Mouse (Mus musculus): Measurements from ENCODE around the gene Olfr765. TPM values are rescaled to one million over a fixed set of nuclear protein-coding genes. Genes with fewer than 3 reads are reported as not detected.
"Not testable (repeated sequence)": the region's sequence is repeated elsewhere in the genome, so short reads cannot be mapped to it uniquely, and the experiment has no call there.

The Olfr765 gene
- polyA plus RNA-seq (2016; fragmentation: Nextera tagmentation; extraction: Ambion mirVana), result not detected in 2 replicates

GRCm38 (mm10) chr10:129049898-129050297 is at the start of gene Olfr765:
Gene Olfr765 (minus strand): TSS chr10:129049998.
- not testable (repeated sequence) for H3K4me1 ChIP-seq (replicated peaks); H3K9me3 ChIP-seq (replicated peaks); ATAC-seq (ENCODE audit: insufficient number of reproducible peaks, low FRiP score); H3K36me3 ChIP-seq; H3K4me3 ChIP-seq; H3K9ac ChIP-seq; H3K27me3 ChIP-seq (replicated peaks); H3K27ac ChIP-seq (ENCODE audit: poor library complexity, severe bottlenecking); H3K4me2 ChIP-seq

- Histone ChIP-seq H3K9ac (no peak within 1 kb of the TSS), H3K4me1 (replicated peaks) (no peaks in the 10 kb centered on the region), H3K9me3 (replicated peaks) (peaks cover 4% of the 10 kb centered on the region; the same call in 1 of the 2 replicates), H3K27ac (ENCODE audit: poor library complexity, severe bottlenecking) (no peak within 1 kb of the TSS), H3K36me3 (no peaks in the 10 kb centered on the region), H3K27me3 (replicated peaks) (no peaks in the 10 kb centered on the region), H3K4me3 (no peak within 1 kb of the TSS), H3K4me2 (no peak within 1 kb of the TSS)
- no peak for ATAC-seq (ENCODE audit: insufficient number of reproducible peaks, low FRiP score)
- 74% methylated on average over 1 of the region's 1 CpGs for WGBS
These were observed 49.5 kb upstream of the Olfr765 start, which contains the start of gene Olfr768 for GRCm38 (mm10) chr10:129099275-129099674. Gene Olfr768 (minus strand): TSS chr10:129099375.

DNA sequence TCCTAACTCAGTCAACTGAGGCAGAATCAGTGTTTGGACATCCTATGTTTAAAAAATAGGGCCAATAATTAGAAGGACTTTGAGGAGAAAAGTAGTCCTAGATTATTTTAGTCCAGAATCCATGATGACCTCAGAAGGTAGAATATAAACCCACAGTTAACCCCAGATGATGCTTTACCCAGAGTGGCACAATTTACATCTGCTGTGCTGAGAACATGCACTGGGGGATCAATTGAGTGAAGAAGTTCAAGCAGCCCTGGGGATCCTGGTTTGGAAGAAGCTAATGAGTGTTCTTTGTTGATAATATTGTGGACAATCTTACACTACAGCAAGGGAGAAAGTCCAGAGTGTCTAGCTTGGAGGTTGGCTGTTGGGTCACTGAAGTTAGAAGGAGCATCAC is 33.0 kb upstream of the Olfr765 start, which contains the start of gene Olfr767:
Olfr767 (minus strand) TSS at position 101 of the 400 bp plus-strand sequence.
- not testable (repeated sequence) for H3K27me3 ChIP-seq (replicated peaks); H3K27ac ChIP-seq (ENCODE audit: poor library complexity, severe bottlenecking); H3K4me1 ChIP-seq (replicated peaks); H3K9ac ChIP-seq; H3K36me3 ChIP-seq; H3K4me2 ChIP-seq; H3K4me3 ChIP-seq; H3K9me3 ChIP-seq (replicated peaks); ATAC-seq (ENCODE audit: insufficient number of reproducible peaks, low FRiP score)

DNA sequence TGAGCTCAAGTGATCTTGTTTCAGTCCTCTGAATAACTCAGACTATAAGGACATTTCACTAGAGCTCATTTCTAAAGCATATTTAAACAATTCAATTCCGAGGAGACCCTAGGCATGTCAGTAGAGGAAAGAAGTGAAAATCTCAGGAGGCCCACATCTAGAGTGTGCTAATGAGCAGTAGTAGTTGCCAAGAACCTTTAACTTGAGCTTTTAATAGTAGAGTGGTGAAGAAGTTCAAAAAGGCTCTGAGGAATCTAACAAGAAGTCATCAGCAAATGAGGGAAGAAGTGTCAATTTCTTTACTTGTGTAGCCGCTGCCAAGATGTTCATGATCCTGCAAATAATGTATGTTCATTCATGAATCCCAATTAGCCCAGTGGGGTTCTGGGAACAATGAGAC is 19.1 kb upstream of the Olfr765 start, which contains the start of gene Olfr766-ps1:
Olfr766-ps1 (minus strand) TSS at position 101 of the 400 bp plus-strand sequence.
- ATAC-seq (ENCODE audit: insufficient number of reproducible peaks, low FRiP score), result no peak
- Histone ChIP-seq H3K27me3 (replicated peaks) (no peaks in the 10 kb centered on the region), H3K4me1 (replicated peaks) (no peaks in the 10 kb centered on the region), H3K27ac (ENCODE audit: poor library complexity, severe bottlenecking) (no peak within 1 kb of the TSS), H3K36me3 (no peaks in the 10 kb centered on the region), H3K9me3 (replicated peaks) (no peaks in the 10 kb centered on the region), H3K4me2 (no peak within 1 kb of the TSS), H3K9ac (no peak within 1 kb of the TSS), H3K4me3 (no peak within 1 kb of the TSS)
- 77% methylated on average over 2 of the region's 2 CpGs for WGBS

DNA sequence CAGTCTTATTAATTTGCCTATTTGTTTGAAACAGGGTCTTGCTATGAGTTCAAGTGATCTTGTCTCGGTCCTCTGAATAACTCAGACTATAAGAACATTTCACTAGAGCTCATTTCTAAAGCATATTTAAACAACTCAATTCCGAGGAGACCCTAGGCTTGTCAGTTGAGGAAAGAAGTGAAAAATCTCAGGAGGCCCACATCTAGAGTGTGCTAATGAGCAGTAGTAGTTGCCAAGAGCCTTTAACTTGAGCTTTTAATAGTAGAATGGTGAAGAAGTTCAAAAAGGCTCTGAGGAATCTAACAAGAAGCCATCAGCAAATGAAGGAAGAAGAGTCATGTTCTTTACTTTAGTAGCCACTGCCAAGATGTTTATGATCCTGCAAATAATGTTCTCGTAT is 10.0 kb downstream of the Olfr765 start, which contains the start of gene Olfr764-ps1:
Olfr764-ps1 (minus strand) TSS at position 101 of the 400 bp plus-strand sequence.
- H3K9ac ChIP-seq, result no peak within 1 kb of the TSS
- WGBS, result 76% methylated on average over 3 of the region's 3 CpGs
- no peaks in the 10 kb centered on the region for H3K9me3 ChIP-seq (replicated peaks)
- no peak for ATAC-seq (ENCODE audit: insufficient number of reproducible peaks, low FRiP score)
- no peak within 1 kb of the TSS for H3K27ac ChIP-seq (ENCODE audit: poor library complexity, severe bottlenecking)
- H3K4me3 ChIP-seq, result no peak within 1 kb of the TSS
- H3K4me1 ChIP-seq (replicated peaks), result no peaks in the 10 kb centered on the region
- H3K4me2 ChIP-seq, result no peak within 1 kb of the TSS
- no peaks in the 10 kb centered on the region for H3K27me3 ChIP-seq (replicated peaks)
- no peaks in the 10 kb centered on the region for H3K36me3 ChIP-seq

DNA sequence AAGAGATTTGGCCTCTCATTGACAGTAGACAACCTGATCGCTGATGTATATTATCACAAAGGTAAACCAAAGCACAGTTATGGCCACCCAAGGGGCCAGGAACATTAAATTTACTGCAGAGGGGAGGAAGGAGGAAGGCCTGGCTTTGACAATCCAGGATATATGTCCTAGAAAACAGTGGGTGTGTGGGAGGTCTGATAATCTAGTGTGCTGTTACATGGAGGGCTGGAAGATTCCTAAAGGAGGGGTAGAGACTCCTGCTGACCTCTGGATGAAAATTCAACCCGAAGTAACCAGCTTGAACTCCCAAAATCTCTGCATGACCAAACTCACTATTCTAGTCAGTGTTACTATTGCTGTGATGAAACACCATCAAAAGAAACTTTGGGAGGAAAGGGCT is 21.5 kb downstream of the Olfr765 start:
- no peak overlapping the region for H3K27ac ChIP-seq (ENCODE audit: poor library complexity, severe bottlenecking)
- no peaks in the 10 kb centered on the region for H3K36me3 ChIP-seq
- H3K9ac ChIP-seq, result no peak overlapping the region
- H3K27me3 ChIP-seq (replicated peaks), result no peaks in the 10 kb centered on the region
- no peak overlapping the region for H3K4me3 ChIP-seq
- H3K4me1 ChIP-seq (replicated peaks), result no peaks in the 10 kb centered on the region
- H3K4me2 ChIP-seq, result no peak overlapping the region
- 82% methylated on average over 2 of the region's 2 CpGs for WGBS
- H3K9me3 ChIP-seq (replicated peaks), result no peaks in the 10 kb centered on the region
- ATAC-seq (ENCODE audit: insufficient number of reproducible peaks, low FRiP score), result no peak

DNA sequence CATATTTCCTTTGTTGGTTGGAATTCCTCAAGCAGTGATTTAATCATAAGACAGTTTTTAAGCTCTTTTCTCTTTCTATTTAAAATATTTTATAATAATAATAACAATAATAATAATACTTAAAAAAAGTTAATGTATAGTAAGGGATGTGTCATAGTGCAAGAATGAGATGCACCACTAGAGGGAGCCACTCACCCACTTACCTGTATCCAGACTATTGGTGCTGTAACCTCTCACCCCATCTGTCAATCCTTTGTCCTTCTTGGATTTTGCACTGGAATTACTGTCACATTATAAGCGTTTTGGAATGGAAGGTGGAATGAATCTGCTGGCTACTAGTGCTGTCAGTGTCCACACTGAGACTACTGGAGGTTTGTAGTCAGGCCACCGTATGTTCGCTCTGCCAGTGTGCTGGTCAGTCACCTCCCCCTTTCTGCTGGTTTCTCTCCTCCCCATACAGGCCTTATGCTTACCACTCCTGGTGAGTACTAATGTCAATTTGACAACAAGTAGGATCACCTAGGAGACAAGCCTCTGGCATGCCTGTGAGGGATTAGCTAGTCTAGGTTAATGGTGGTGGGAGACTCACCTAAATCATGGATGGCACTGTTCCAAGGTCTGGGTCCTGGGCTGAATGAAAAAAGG is 23.7 kb downstream of the Olfr765 start:
- Histone ChIP-seq H3K36me3 (no peaks in the 10 kb centered on the region), H3K4me1 (replicated peaks) (no peaks in the 10 kb centered on the region), H3K9ac (no peak overlapping the region), H3K27me3 (replicated peaks) (no peaks in the 10 kb centered on the region), H3K4me3 (no peak overlapping the region), H3K4me2 (no peak overlapping the region), H3K27ac (ENCODE audit: poor library complexity, severe bottlenecking) (no peak overlapping the region), H3K9me3 (replicated peaks) (peaks cover 5% of the 10 kb centered on the region; the same call in 1 of the 2 replicates)
- ATAC-seq (ENCODE audit: insufficient number of reproducible peaks, low FRiP score), result no peak
- WGBS, result 64% methylated on average over 3 of the region's 3 CpGs

DNA sequence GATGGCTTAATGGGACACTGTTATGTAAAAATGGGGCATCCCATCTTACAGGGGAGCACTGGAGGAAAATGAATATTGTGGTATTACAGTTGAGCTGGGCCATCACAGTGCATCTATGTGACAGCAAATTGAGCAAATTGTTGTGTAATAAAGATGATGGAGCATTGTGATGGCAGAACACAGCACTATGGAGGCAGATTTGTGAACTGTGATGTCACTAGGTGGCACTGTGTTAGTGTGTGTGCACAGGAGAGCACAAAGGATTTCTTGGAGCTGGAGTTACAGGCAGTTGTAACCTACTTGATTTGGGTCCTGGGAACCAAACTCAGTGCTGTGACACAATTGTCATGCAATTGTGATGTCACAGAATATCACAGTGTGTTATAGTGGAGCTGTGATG is 26.5 kb downstream of the Olfr765 start:
- Histone ChIP-seq H3K27ac (ENCODE audit: poor library complexity, severe bottlenecking) (no peak overlapping the region), H3K4me1 (replicated peaks) (no peaks in the 10 kb centered on the region), H3K27me3 (replicated peaks) (no peaks in the 10 kb centered on the region), H3K9ac (no peak overlapping the region), H3K9me3 (replicated peaks) (peaks cover 5% of the 10 kb centered on the region; the same call in 1 of the 2 replicates), H3K4me2 (no peak overlapping the region), H3K4me3 (no peak overlapping the region), H3K36me3 (no peaks in the 10 kb centered on the region)
- no peak for ATAC-seq (ENCODE audit: insufficient number of reproducible peaks, low FRiP score)

GRCm38 (mm10) chr10:129014477-129014876 is 35.3 kb downstream of the Olfr765 start:
- no peaks in the 10 kb centered on the region for H3K4me1 ChIP-seq (replicated peaks)
- no peak overlapping the region for H3K4me2 ChIP-seq
- H3K4me3 ChIP-seq, result no peak overlapping the region
- no peaks in the 10 kb centered on the region for H3K36me3 ChIP-seq
- no peak overlapping the region for H3K9ac ChIP-seq
- ATAC-seq (ENCODE audit: insufficient number of reproducible peaks, low FRiP score), result no peak
- H3K9me3 ChIP-seq (replicated peaks), result no peaks in the 10 kb centered on the region
- no peaks in the 10 kb centered on the region for H3K27me3 ChIP-seq (replicated peaks)
- H3K27ac ChIP-seq (ENCODE audit: poor library complexity, severe bottlenecking), result no peak overlapping the region

GRCm38 (mm10) chr10:129011511-129011910 is 38.3 kb downstream of the Olfr765 start:
- H3K9ac ChIP-seq; ATAC-seq (ENCODE audit: insufficient number of reproducible peaks, low FRiP score); H3K4me3 ChIP-seq; H3K4me2 ChIP-seq; H3K27ac ChIP-seq (ENCODE audit: poor library complexity, severe bottlenecking); H3K9me3 ChIP-seq (replicated peaks); H3K4me1 ChIP-seq (replicated peaks); H3K36me3 ChIP-seq; H3K27me3 ChIP-seq (replicated peaks): not testable (repeated sequence)
- 51% methylated on average over 2 of the region's 5 CpGs for WGBS

GRCm38 (mm10) chr10:129010288-129010841 is 39.4 kb downstream of the Olfr765 start, which contains the start of gene Olfr763:
Gene Olfr763 (plus strand): TSS chr10:129010791.
- no peaks in the 10 kb centered on the region for H3K36me3 ChIP-seq
- peaks cover 9% of the 10 kb centered on the region for H3K9me3 ChIP-seq (replicated peaks)
- H3K27ac ChIP-seq (ENCODE audit: poor library complexity, severe bottlenecking), result no peak within 1 kb of the TSS
- no peak within 1 kb of the TSS for H3K9ac ChIP-seq
- no peaks in the 10 kb centered on the region for H3K27me3 ChIP-seq (replicated peaks)
- ATAC-seq (ENCODE audit: insufficient number of reproducible peaks, low FRiP score), result no peak
- H3K4me3 ChIP-seq, result no peak within 1 kb of the TSS
- WGBS, result 62% methylated on average over 2 of the region's 2 CpGs
- H3K4me1 ChIP-seq (replicated peaks), result no peaks in the 10 kb centered on the region
- H3K4me2 ChIP-seq, result no peak within 1 kb of the TSS

Data from heart, embryonic 12.5 days (tissue).